Mouse (Mus musculus): ENCODE results near the gene Prl8a2. TPM values are rescaled to one million over a fixed set of nuclear protein-coding genes. Genes with fewer than 3 reads are reported as not detected.

Gene Prl8a2
- not detected in 2 replicates for polyA plus RNA-seq (2015; fragmentation: Nextera tagmentation; extraction: Ambion mirVana)

DNA sequence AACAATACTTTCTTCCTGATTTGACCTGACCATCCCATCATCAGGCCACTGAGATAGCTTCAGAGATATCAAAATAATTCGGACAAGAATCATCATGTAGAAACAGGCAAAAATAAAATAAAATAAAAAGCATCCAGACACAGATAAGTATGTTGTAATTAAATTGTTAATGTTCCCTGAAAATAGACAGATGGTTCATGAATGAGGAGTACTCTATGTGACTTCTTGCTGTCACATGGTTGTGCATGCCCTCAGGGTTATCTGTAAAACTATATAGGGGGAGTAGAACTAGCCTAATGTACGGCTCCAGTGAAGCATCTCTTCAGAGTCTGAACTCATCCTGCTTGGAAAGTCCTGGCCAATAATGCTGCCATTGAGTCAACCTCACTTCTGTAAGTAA, at the start of gene Prl8a2:
Gene Prl8a2 (plus strand): TSS at position 301 of the 400 bp plus-strand sequence.
- 60% methylated on average over 2 of the region's 2 CpGs for WGBS
- Histone ChIP-seq H3K4me2 (no peak within 1 kb of the TSS), H3K27ac (no peak within 1 kb of the TSS), H3K4me3 (no peak within 1 kb of the TSS), H3K9ac (no peak within 1 kb of the TSS), H3K36me3 (no peaks in the 10 kb centered on the region), H3K4me1 (replicated peaks) (peaks cover 6% of the 10 kb centered on the region; the same call in 1 of the 2 replicates), H3K27me3 (no peaks in the 10 kb centered on the region), H3K9me3 (replicated peaks) (no peaks in the 10 kb centered on the region)
- ATAC-seq (replicated peaks; ENCODE audit: insufficient number of reproducible peaks, insufficient read depth, low FRiP score, low read depth): no peak

GRCm38 (mm10) chr13:27312334-27313225, 32.9 kb upstream of the Prl8a2 start, which contains the start of gene Prl6a1:
Gene Prl6a1 (plus strand): TSS chr13:27312627.
- no peaks in the 10 kb centered on the region for H3K9me3 ChIP-seq (replicated peaks)
- ATAC-seq (replicated peaks; ENCODE audit: insufficient number of reproducible peaks, insufficient read depth, low FRiP score, low read depth): no peak
- no peak within 1 kb of the TSS for H3K9ac ChIP-seq
- H3K4me2 ChIP-seq: no peak within 1 kb of the TSS
- WGBS: 74% methylated on average over 7 of the region's 7 CpGs
- no peak within 1 kb of the TSS for H3K4me3 ChIP-seq
- no peaks in the 10 kb centered on the region for H3K4me1 ChIP-seq (replicated peaks)
- H3K36me3 ChIP-seq: no peaks in the 10 kb centered on the region
- no peaks in the 10 kb centered on the region for H3K27me3 ChIP-seq
- H3K27ac ChIP-seq: no peak within 1 kb of the TSS

- WGBS: 78% methylated on average over 1 of the region's 1 CpGs
- Histone ChIP-seq H3K4me3 (no peak overlapping the region), H3K9me3 (replicated peaks) (no peaks in the 10 kb centered on the region), H3K4me2 (no peak overlapping the region), H3K36me3 (no peaks in the 10 kb centered on the region), H3K9ac (no peak overlapping the region), H3K4me1 (replicated peaks) (no peaks in the 10 kb centered on the region), H3K27me3 (no peaks in the 10 kb centered on the region), H3K27ac (no peak overlapping the region)
- ATAC-seq (replicated peaks; ENCODE audit: insufficient number of reproducible peaks, insufficient read depth, low FRiP score, low read depth): no peak
Observed at GRCm38 (mm10) chr13:27334989-27335388, 10.5 kb upstream of the Prl8a2 start.

DNA sequence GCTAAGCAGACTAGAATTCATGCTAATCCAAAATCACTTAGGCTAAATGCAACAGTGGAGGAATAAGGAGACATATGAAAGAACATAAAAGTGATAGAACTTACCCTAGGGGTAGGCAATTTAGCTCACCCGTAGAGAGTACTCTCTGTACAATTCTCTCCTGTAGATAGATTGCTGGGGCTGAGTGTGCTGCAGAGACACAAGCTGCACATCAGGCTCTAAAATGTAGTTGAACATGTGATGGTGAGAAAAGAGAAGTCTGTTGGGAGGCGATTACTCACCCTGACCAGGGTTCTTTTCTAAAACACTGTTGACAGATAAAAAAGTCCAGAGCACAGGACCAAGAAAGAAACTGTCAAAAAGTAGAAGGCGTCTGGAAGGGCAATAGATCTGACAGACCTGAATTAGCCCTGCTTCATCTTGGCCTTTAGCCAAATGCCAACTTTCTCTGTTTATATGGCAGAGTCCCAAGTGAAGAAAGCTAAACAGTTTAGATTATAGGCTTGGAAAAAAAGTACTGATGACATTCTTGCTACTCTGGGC, 2.7 kb upstream of the Prl8a2 start:
- no peaks in the 10 kb centered on the region for H3K9me3 ChIP-seq (replicated peaks)
- H3K9ac ChIP-seq: no peak overlapping the region
- H3K4me2 ChIP-seq: no peak overlapping the region
- no peaks in the 10 kb centered on the region for H3K36me3 ChIP-seq
- WGBS: 14% methylated on average over 3 of the region's 3 CpGs
- 0 out of 2 replicates have a peak overlapping the region, but pooled peaks have one; percentile 7 for H3K27ac ChIP-seq
- no peak overlapping the region for H3K4me3 ChIP-seq
- ATAC-seq (replicated peaks; ENCODE audit: insufficient number of reproducible peaks, insufficient read depth, low FRiP score, low read depth): peak; percentile 75
- no peaks in the 10 kb centered on the region for H3K27me3 ChIP-seq
- peaks cover 6% of the 10 kb centered on the region; the same call in 1 of the 2 replicates for H3K4me1 ChIP-seq (replicated peaks)

GRCm38 (mm10) chr13:27390746-27391145, 45.3 kb downstream of the Prl8a2 start, which contains the start of gene Prl2b1:
Gene Prl2b1 (minus strand): TSS chr13:27390846.
- H3K27ac ChIP-seq: no peak within 1 kb of the TSS
- H3K27me3 ChIP-seq: no peaks in the 10 kb centered on the region
- ATAC-seq (replicated peaks; ENCODE audit: insufficient number of reproducible peaks, insufficient read depth, low FRiP score, low read depth): no peak
- H3K4me1 ChIP-seq (replicated peaks): no peaks in the 10 kb centered on the region
- WGBS: 71% methylated on average over 6 of the region's 6 CpGs
- no peak within 1 kb of the TSS for H3K9ac ChIP-seq
- no peaks in the 10 kb centered on the region for H3K9me3 ChIP-seq (replicated peaks)
- no peaks in the 10 kb centered on the region for H3K36me3 ChIP-seq
- H3K4me2 ChIP-seq: no peak within 1 kb of the TSS
- no peak within 1 kb of the TSS for H3K4me3 ChIP-seq

- Histone ChIP-seq H3K4me1 (replicated peaks) (no peaks in the 10 kb centered on the region), H3K27ac (no peak overlapping the region), H3K27me3 (no peaks in the 10 kb centered on the region), H3K9me3 (replicated peaks) (no peaks in the 10 kb centered on the region), H3K36me3 (no peaks in the 10 kb centered on the region), H3K4me2 (no peak overlapping the region), H3K4me3 (no peak overlapping the region), H3K9ac (no peak overlapping the region)
- no peak for ATAC-seq (replicated peaks; ENCODE audit: insufficient number of reproducible peaks, insufficient read depth, low FRiP score, low read depth)
- WGBS: 83% methylated on average over 7 of the region's 7 CpGs
Observed at GRCm38 (mm10) chr13:27399061-27399724, 53.7 kb downstream of the Prl8a2 start.

Other genes starting within 250 kb of the Prl8a2 start
- not detected in 2 replicates for gene Prl3d2, start 224.0 kb upstream of the Prl8a2 start, polyA plus RNA-seq (2015; fragmentation: Nextera tagmentation; extraction: Ambion mirVana)
- not detected in 2 replicates for gene Prl3d3, start 188.9 kb upstream of the Prl8a2 start, polyA plus RNA-seq (2015; fragmentation: Nextera tagmentation; extraction: Ambion mirVana)
- not detected in 2 replicates for gene Prl3c1, start 149.0 kb upstream of the Prl8a2 start, polyA plus RNA-seq (2015; fragmentation: Nextera tagmentation; extraction: Ambion mirVana)
- gene Prl3b1, start 103.8 kb upstream of the Prl8a2 start, polyA plus RNA-seq (2015; fragmentation: Nextera tagmentation; extraction: Ambion mirVana): not detected in 2 replicates
- gene Prl3a1, start 86.2 kb upstream of the Prl8a2 start, polyA plus RNA-seq (2015; fragmentation: Nextera tagmentation; extraction: Ambion mirVana): not detected in 2 replicates
- not detected in 2 replicates for gene Prl6a1, start 33.0 kb upstream of the Prl8a2 start, polyA plus RNA-seq (2015; fragmentation: Nextera tagmentation; extraction: Ambion mirVana)
- not detected in 2 replicates for gene Prl2b1, start 45.2 kb downstream of the Prl8a2 start, polyA plus RNA-seq (2015; fragmentation: Nextera tagmentation; extraction: Ambion mirVana)
- gene Prl8a6, start 93.0 kb downstream of the Prl8a2 start, polyA plus RNA-seq (2015; fragmentation: Nextera tagmentation; extraction: Ambion mirVana): not detected in 2 replicates
- gene Prl8a8, start 167.5 kb downstream of the Prl8a2 start, polyA plus RNA-seq (2015; fragmentation: Nextera tagmentation; extraction: Ambion mirVana): not detected in 2 replicates
- gene Prl8a9, start 218.9 kb downstream of the Prl8a2 start, polyA plus RNA-seq (2015; fragmentation: Nextera tagmentation; extraction: Ambion mirVana): not detected in 2 replicates
- gene Prl8a1, start 236.5 kb downstream of the Prl8a2 start, polyA plus RNA-seq (2015; fragmentation: Nextera tagmentation; extraction: Ambion mirVana): not detected in 2 replicates

Data from heart, embryonic 15.5 days (tissue).